Comparison of ENCODE assay signal across 11 mouse cellular contexts in genomic region chr11:107138633-107139032, GRCm38 (mm10). TPM values are rescaled to one million over a fixed set of nuclear protein-coding genes. Genes with fewer than 3 reads are reported as not detected.
DNase-seq lines count a peak whose midpoint lies in the region; ATAC-seq and TF ChIP-seq lines count a peak whose summit lies in the region.
"Had no signal": no experiment of that assay in that cellular context is flagged by ENCODE, and none has a peak within 500 bp of the region (broad histone marks: within the 10 kb centered on the region; RNA-seq: fewer than 3 reads in every experiment).

No protein-coding gene starts in this region.

- ATAC-seq in lung, embryonic 14.5 days (ENCODE audit: insufficient read depth): no peak

- H3K9me3 ChIP-seq in lung, embryonic 14.5 days (ENCODE audit: low read depth, low read length): no peaks in the 10 kb centered on the region
- H3K9me3 ChIP-seq: embryonic facial prominence, embryonic 13.5 days; heart, embryonic 13.5 days had no signal

- TF ChIP-seq CTCF in lung, embryonic 14.5 days (IDR thresholded peaks at IDR 0.05; ENCODE audit: low read depth): peak; percentile 25; the same call in 1 of the 2 replicates
- no peak for TF ChIP-seq CTCF in lung, adult 2 months (IDR thresholded peaks at IDR 0.05; ENCODE audit: insufficient read depth, low read length)

- 65% methylated on average over 3 of the region's 3 CpGs for WGBS in lung, embryonic 14.5 days
- WGBS in lung, adult 2 months: 69% methylated on average over 3 of the region's 3 CpGs

- H3K4me2 ChIP-seq in lung, embryonic 14.5 days: no peak overlapping the region
- H3K4me2 ChIP-seq: embryonic facial prominence, embryonic 13.5 days; heart, embryonic 13.5 days; midbrain, embryonic 11.5 days had no signal

- no peaks in the 10 kb centered on the region for H3K36me3 ChIP-seq in lung, embryonic 14.5 days (ENCODE audit: insufficient read depth)
- H3K36me3 ChIP-seq: embryonic facial prominence, embryonic 13.5 days; heart, embryonic 13.5 days had no signal

- peak; percentile 30 for DNase-seq in embryo, embryonic 11 days
- DNase-seq in embryo, embryonic 10.5 days (ENCODE audit: low spot score): no peak
- peak; percentile 27 for DNase-seq in lung, embryonic 14.5 days
- no peak for DNase-seq in lung, adult 2 months
- DNase-seq in induced T-regulatory cell, adult 2 months (ENCODE audit: low read depth): peak; percentile 75
- DNase-seq in thymus, postnatal 0 days (ENCODE audit: low spot score): peak; percentile 49
- DNase-seq in right cerebral cortex, adult 2 months (ENCODE audit: low spot score in 2 of 2): no peak
- no peak for DNase-seq in urinary bladder, postnatal 25 days (ENCODE audit: low spot score)

- no peaks in the 10 kb centered on the region for H3K4me1 ChIP-seq in lung, embryonic 14.5 days (ENCODE audit: insufficient read depth)
- H3K4me1 ChIP-seq in lung, adult 2 months (ENCODE audit: control insufficient read depth, insufficient read depth, low read length): no peaks in the 10 kb centered on the region
- H3K4me1 ChIP-seq: embryonic facial prominence, embryonic 13.5 days; heart, embryonic 13.5 days had no signal

- TF ChIP-seq POLR2A in lung, adult 2 months (IDR thresholded peaks at IDR 0.05; ENCODE audit: borderline replicate concordance, extremely low read depth, low read depth, low read length): no peak

- H3K9ac ChIP-seq in lung, embryonic 14.5 days: no peak overlapping the region
- H3K9ac ChIP-seq: embryonic facial prominence, embryonic 13.5 days; heart, embryonic 13.5 days had no signal

- no peak overlapping the region for H3K4me3 ChIP-seq in lung, embryonic 14.5 days (ENCODE audit: low read depth, low read length)
- no peak overlapping the region for H3K4me3 ChIP-seq in lung, adult 2 months (replicated peaks; ENCODE audit: extremely low read depth, low read depth, low read length)
- H3K4me3 ChIP-seq: embryonic facial prominence, embryonic 13.5 days; heart, embryonic 13.5 days had no signal

- H3K27me3 ChIP-seq in lung, embryonic 14.5 days (ENCODE audit: insufficient read depth, low read length): no peaks in the 10 kb centered on the region
- H3K27me3 ChIP-seq: embryonic facial prominence, embryonic 13.5 days; heart, embryonic 13.5 days had no signal

- no peak overlapping the region for H3K27ac ChIP-seq in lung, embryonic 14.5 days (ENCODE audit: low read depth)
- H3K27ac ChIP-seq: embryonic facial prominence, embryonic 13.5 days; heart, embryonic 13.5 days had no signal

RNA-seq across cellular contexts. Expression of gene Bptf, which starts 6.7 kb away (rescaled TPM):
- 40.6 and 41.7 TPM in 2 replicates for polyA plus RNA-seq in lung, embryonic 14.5 days (2014; fragmentation: Nextera tagmentation; extraction: Ambion mirVana)
- polyA plus RNA-seq in lung, adult 2 months (2012; rRNA removed): 25.0 and 27.3 TPM in 2 replicates
- 35.3 and 54.9 TPM in 2 replicates for polyA plus RNA-seq in thymus, postnatal 0 days (2015; fragmentation: Nextera tagmentation; extraction: Ambion mirVana)

RNA-seq across cellular contexts. Expression of gene Nol11, which starts 50.5 kb away (rescaled TPM):
- 65.1 and 66.2 TPM in 2 replicates for polyA plus RNA-seq in lung, embryonic 14.5 days (2014; fragmentation: Nextera tagmentation; extraction: Ambion mirVana)
- polyA plus RNA-seq in lung, adult 2 months (2012; rRNA removed): 4.9 and 7.1 TPM in 2 replicates
- polyA plus RNA-seq in thymus, postnatal 0 days (2015; fragmentation: Nextera tagmentation; extraction: Ambion mirVana): 41.5 and 46.1 TPM in 2 replicates

Comparison
In these comparisons a context has a peak if more than half of its experiments do, and no peak if none do; other contexts are left out.
1. DNase-seq: peak in embryo, embryonic 11 days (single experiment), lung, embryonic 14.5 days (single experiment), induced T-regulatory cell, adult 2 months (single experiment) and thymus, postnatal 0 days (single experiment); none in embryo, embryonic 10.5 days (single experiment), lung, adult 2 months (single experiment), right cerebral cortex, adult 2 months (0 of 2) and urinary bladder, postnatal 25 days (single experiment).